Mouse (Mus musculus) inflammation-experienced regulatory T-cells, adult 6 months (primary cell): ENCODE measurements around the gene Slc16a12. TPM values are rescaled to one million over a fixed set of nuclear protein-coding genes. Genes with fewer than 3 reads are reported as not detected.
"Not testable (repeated sequence)": the region's sequence is repeated elsewhere in the genome, so short reads cannot be mapped to it uniquely, and the experiment has no call there.

Experiments used
- ATAC-seq: one replicate; pipeline ENCODE4 v1.8.0; 2017
- polyA plus RNA-seq, 3 experiments: library from polyadenylated mRNA; unstranded; fragments of 100-300 nt; shearing (Covaris generic); gene quantifications; one replicate each; pipeline ENCODE4 v1.2.1; 2017

The Slc16a12 gene
- polyA plus RNA-seq, 3 experiments from 2014 or later, result 0.18 TPM; not detected in 2

DNA sequence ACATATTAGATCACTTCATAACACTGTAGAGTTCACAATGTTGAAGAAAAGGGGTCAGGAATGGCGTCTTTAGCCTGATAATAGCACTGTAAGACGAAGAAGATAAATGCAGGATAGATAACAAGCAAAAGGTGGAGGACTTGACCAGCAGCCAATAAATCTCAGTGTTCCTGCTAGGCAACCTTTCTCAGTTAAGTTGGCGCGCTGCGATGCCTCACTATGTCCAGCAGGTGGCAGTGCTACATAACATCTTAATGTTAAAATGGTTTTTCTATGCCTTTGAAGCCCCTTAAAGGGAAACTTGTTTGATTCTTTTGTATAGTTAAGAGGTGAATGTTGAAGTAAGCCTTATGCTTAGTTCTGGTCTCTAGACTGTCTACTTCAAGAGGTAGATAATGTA is 81.0 kb downstream of the Slc16a12 start:
- ATAC-seq, result no peak

DNA sequence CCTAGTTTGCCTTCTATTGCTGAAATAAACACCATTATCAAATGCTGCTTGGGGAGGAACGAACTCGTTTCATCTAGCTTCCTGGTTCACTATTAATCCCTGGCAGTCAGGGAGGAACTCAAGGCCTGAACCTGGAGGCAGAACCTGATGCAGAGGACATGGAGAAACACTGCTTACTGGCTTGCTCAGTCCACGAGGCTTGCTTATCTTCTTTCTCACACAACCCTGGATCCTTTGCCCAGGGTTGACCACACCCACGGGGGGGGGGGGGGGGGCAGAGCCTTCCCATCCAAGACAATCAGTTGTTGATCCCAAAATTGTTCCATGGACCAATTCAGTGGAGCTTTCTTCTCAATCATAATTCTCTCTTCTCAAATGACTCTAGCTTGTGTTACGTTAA is 84.3 kb downstream of the Slc16a12 start:
- no peak for ATAC-seq

DNA sequence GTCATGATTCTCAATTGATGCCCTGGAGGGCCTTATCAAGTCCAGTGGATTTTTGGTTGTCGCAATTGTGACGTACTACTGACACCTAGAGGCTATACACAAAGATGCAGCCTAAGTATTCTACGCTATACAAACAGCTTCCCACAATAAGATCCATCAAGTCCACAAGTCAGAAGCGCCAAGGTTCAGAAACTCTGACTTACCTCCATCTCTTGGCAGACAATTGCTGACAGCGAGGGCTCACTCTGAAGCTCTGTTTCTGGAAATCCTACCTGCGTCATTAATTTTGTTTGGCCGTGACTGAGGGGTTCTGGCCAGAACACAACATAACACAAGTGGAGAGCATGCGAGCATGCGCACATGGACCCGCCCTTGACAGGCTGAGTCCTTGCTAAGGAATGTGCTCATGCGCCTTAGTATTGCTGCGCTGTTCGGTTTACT is 85.0 kb downstream of the Slc16a12 start:
- peak; percentile 95 for ATAC-seq

DNA sequence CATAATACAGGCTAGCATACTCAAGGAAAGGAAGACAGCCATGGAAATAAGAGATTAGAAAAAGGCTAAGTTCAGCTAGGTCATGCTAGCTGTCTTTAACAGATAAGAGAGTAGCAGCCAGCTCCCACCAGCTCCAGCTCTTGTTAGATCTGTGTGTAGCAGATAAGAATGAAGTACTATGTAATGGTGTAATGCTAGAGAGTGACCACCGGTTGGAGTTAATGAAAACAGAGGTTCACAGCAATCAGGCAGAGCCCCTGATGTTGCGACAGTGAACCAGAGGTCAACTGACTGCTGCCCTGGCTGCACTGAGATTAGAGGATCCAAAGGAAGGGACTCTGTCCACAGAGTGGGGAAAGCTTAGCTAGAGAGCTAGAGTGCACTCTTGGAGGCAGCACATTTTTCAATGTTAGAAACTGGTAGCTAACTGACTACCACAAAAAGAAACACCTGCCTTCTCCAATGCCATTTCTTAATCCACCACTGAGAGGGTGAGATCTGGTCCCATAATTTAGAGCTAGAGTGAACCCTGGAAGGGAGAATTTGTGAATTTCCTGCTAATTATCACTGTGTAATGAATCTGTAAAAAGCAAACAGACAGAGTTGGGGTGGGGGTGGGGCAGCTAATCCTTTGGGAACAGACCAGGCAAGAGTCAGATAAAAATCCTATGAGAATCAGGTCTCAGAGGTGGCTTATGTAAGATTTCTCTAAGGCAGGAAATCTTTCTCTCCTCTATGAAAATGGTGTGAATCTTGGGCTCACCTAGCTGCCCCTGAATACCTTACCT is 90.4 kb downstream of the Slc16a12 start:
- no peak for ATAC-seq

DNA sequence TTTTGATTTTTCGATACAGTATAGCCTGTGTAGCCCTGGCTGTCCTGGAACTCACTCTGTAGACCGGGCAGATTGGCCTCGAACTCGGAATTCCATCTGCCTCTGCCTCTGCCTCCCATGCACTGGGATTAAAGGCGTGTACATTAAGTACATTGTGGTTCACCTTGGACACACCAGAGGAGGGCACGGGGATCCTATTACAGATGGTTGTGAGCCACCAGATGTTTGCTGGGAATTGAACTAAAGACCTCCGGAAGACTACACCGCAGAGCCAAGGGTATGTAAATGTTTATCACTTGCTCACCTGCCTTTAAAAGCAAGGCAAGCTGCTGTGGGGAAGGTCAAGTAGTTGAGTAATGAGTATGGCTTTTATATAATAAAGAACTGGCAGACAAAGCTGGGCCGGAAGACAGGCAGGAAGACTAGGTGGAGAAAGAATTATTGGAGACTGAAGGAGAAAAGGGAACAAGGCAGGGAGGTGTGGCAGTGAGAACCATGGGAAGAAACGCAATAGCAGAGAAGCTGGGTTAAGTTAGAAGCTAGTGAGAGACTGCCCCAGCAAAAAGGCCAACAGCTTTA is 91.8 kb downstream of the Slc16a12 start:
- no peak for ATAC-seq

- no peak for ATAC-seq
These were observed 96.1 kb downstream of the Slc16a12 start for GRCm38 (mm10) chr19:34650997-34651396.

GRCm38 (mm10) chr19:34650276-34650675 is 96.8 kb downstream of the Slc16a12 start:
- peak; percentile 48 for ATAC-seq

GRCm38 (mm10) chr19:34647630-34648029 is 99.5 kb downstream of the Slc16a12 start:
- ATAC-seq, result not testable (repeated sequence)

- ATAC-seq, result no peak
These were observed 104.5 kb downstream of the Slc16a12 start for GRCm38 (mm10) chr19:34642616-34643015.

DNA sequence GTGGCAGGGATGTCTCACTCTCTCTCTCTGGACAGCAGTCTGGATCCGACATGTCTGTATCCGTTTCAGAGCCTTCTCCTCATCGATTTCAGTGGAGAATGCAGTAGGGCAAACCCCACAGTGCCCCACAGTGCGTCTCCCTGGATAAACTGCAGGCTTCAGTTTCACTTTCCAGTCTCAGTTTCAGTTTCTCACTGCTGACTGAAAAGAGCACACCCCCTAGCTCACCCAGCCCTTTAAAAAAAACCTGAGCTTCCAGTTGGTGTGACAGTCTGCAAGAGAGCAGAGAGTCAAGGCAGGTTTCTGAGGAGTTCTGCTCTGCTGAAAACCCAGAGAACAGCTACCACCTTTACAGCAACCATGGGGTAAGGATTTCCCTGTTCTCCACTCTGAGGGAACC is 106.5 kb downstream of the Slc16a12 start, which contains the start of the genes Ifit1bl2 and Ifit1:
Ifit1bl2 (minus strand) TSS at position 121 of the 400 bp plus-strand sequence.
Ifit1 (plus strand) TSS at position 249 of the 400 bp plus-strand sequence.
- ATAC-seq, result peak; percentile 99

DNA sequence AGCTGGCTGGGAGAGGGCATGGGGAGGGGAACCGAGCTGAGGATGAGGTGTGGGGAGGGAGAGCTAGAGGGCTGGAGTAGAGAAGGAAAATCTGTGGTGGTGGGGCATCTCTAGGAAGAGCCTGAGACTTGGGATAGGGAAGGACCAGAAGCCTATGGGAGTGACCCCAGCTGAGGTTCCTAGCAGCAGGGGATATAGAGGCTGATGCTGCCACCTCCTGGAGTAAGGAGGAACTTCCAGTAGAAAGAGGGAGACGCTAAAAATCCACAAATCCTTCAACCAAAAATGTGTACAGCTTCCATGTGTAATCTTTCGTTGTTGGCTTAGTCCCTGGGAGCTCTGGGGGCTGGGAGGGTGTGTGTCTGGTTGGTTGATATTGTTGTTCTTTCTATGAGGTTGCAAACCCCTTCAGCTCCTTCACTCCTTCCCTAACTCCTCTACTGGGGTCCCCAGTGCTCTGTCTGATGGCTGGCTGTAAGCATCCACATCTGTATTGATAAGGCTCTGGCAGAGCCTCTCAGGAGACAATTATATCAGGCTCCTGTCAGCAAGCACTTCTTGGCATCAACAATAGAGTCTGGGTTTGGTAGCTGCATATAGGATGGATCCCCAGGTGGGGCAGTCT is 110.0 kb downstream of the Slc16a12 start:
- peak; percentile 35 for ATAC-seq

DNA sequence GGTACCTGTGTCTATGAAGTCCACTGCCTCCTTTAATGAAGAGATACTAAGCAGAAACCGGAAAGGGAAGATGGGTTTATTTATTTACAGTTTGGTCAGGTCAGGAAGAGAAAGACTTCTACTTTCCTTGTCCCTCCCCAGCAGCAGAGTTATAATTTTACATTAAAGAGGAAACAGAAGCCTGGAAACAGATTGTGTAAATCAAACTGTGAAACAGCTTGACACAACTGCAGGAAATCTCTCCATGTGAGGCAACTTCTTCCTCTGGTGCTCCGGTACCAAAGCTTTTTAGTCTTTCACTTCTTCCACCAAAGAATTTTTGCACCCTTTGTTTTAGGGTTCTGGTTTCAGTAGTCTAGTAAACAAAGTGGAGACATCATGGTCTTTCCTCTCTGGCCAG is 113.6 kb downstream of the Slc16a12 start:
- no peak for ATAC-seq

- ATAC-seq, result no peak
These were observed 115.6 kb downstream of the Slc16a12 start for GRCm38 (mm10) chr19:34631487-34631886.

GRCm38 (mm10) chr19:34627496-34627895 is 119.6 kb downstream of the Slc16a12 start:
- no peak for ATAC-seq

- ATAC-seq, result no peak
These were observed 122.4 kb downstream of the Slc16a12 start for GRCm38 (mm10) chr19:34624663-34625062.

DNA sequence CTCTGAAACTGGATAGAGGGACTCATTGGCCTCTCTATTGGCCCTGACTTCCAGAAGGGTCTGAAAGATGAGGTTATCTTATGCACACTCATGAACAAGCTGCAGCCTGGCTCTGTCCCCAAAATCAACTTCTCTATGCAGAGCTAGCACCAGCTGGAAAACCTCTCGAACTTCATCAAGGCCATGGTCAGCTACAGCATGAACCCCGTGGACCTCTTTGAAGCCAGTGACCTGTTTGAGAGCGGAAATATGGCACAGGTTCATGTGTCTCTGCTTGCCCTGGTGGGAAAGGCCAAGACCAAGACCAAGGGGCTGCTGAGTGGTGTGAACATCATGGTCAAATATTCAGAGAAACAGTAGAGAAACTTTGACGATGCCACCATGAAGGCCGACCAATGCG is 123.3 kb downstream of the Slc16a12 start:
- no peak for ATAC-seq

GRCm38 (mm10) chr19:34620871-34621270 is 126.2 kb downstream of the Slc16a12 start:
- ATAC-seq, result no peak

Other genes starting within 250 kb of the Slc16a12 start
- 10 to 100 TPM; 64.4 to 96.0 (median 93.8) TPM for gene Lipa, start 219.8 kb downstream of the Slc16a12 start, polyA plus RNA-seq
- 10 to 100 TPM; 21.6 to 26.7 (median 26.3) TPM for gene Ifit2, start 196.6 kb downstream of the Slc16a12 start, polyA plus RNA-seq
- 10 to 100 TPM; 19.4 to 35.1 (median 26.7) TPM for gene Ifit3, start 163.8 kb downstream of the Slc16a12 start, polyA plus RNA-seq
- 100 to 1,000 TPM in 1 of 3 experiments, 10 to 100 TPM in 2; 76.3 to 104 (median 82.1) TPM for gene Ifit1bl1, start 145.3 kb downstream of the Slc16a12 start, polyA plus RNA-seq
- 1 to 10 TPM; 4.1 to 6.7 (median 6.2) TPM for gene Ifit3b, start 139.3 kb downstream of the Slc16a12 start, polyA plus RNA-seq
- gene Ifit1bl2, start 106.5 kb downstream of the Slc16a12 start, polyA plus RNA-seq, result 1 to 10 TPM; 1.1 to 1.3 (median 1.1) TPM
- gene Ifit1, start 106.4 kb downstream of the Slc16a12 start, polyA plus RNA-seq, result 10 to 100 TPM; 33.8 to 38.0 (median 34.8) TPM
- under 1 TPM; 0.35 to 0.83 (median 0.52) TPM for gene Pank1, start 132.2 kb upstream of the Slc16a12 start, polyA plus RNA-seq
- gene Kif20b, start 175.1 kb upstream of the Slc16a12 start, polyA plus RNA-seq, result 10 to 100 TPM; 17.8 to 64.7 (median 29.5) TPM